In genomic region chr11:116129091-116129790, GRCm38 (mm10) we compare ENCODE assay signal across 10 mouse cellular contexts. TPM values are rescaled to one million over a fixed set of nuclear protein-coding genes. Genes with fewer than 3 reads are reported as not detected.
DNase-seq lines count a peak whose midpoint lies in the region; ATAC-seq lines count a peak whose summit lies in the region.
"Had no signal": no experiment of that assay in that cellular context is flagged by ENCODE, and none has a peak within 500 bp of the region (broad histone marks: within the 10 kb centered on the region; RNA-seq: fewer than 3 reads in every experiment).

No protein-coding gene starts in this region.

- H3K36me3 ChIP-seq in neural tube, embryonic 12.5 days = peaks cover 33% of the 10 kb centered on the region
- H3K36me3 ChIP-seq in liver, embryonic 11.5 days (ENCODE audit: control insufficient read depth, insufficient read depth, low read length) = peaks cover 20% of the 10 kb centered on the region
- H3K36me3 ChIP-seq in stomach, embryonic 16.5 days (ENCODE audit: control insufficient read depth, insufficient read depth, low read length) = peaks cover 15% of the 10 kb centered on the region

- H3K4me2 ChIP-seq in neural tube, embryonic 12.5 days (replicated peaks) = peak overlapping the region; percentile 76
- H3K4me2 ChIP-seq in liver, embryonic 11.5 days = peak overlapping the region; percentile 88
- H3K4me2 ChIP-seq in stomach, embryonic 16.5 days (ENCODE audit: low read depth, low read length) = peak overlapping the region; percentile 58

- 0 out of 2 replicates have a peak, but pooled peaks cover 3% of the 10 kb centered on the region for H3K9me3 ChIP-seq in neural tube, embryonic 12.5 days
- no peaks in the 10 kb centered on the region for H3K9me3 ChIP-seq in liver, embryonic 11.5 days (ENCODE audit: control insufficient read depth, low read length)
- H3K9me3 ChIP-seq in stomach, embryonic 16.5 days (replicated peaks; ENCODE audit: control insufficient read depth, low read length) = no peaks in the 10 kb centered on the region

- 0 out of 2 replicates have a peak overlapping the region, but pooled peaks have one; percentile 17 for H3K9ac ChIP-seq in neural tube, embryonic 12.5 days
- H3K9ac ChIP-seq in liver, embryonic 11.5 days (ENCODE audit: low read depth, low read length) = no peak overlapping the region
- peak overlapping the region; percentile 89 for H3K9ac ChIP-seq in stomach, embryonic 16.5 days (ENCODE audit: low read length)

- peak; percentile 93 for DNase-seq in heart, adult 11 months
- DNase-seq in heart, adult 9 months (ENCODE audit: low spot score in 2 of 2) = no peak
- DNase-seq in neural tube, embryonic 10.5 days (ENCODE audit: extremely low spot score, low spot score) = no peak
- DNase-seq in liver, embryonic 11.5 days (ENCODE audit: low spot score) = no peak
- DNase-seq in cerebellum, postnatal 14 days = no peak
- no peak for DNase-seq in testis, postnatal 10 days (ENCODE audit: low spot score)
- DNase-seq: gastrocnemius, postnatal 10 days had no signal

- H3K4me3 ChIP-seq in neural tube, embryonic 12.5 days = no peak overlapping the region
- no peak overlapping the region; the same call in 1 of the 2 replicates for H3K4me3 ChIP-seq in liver, embryonic 11.5 days (ENCODE audit: low read depth, low read length)
- peak overlapping the region; percentile 70 for H3K4me3 ChIP-seq in stomach, embryonic 16.5 days (replicated peaks; ENCODE audit: low read length)

- no peak for ATAC-seq in neural tube, embryonic 12.5 days (ENCODE audit: low FRiP score, low read depth)
- ATAC-seq in liver, embryonic 11.5 days (replicated peaks; ENCODE audit: low FRiP score) = no peak
- ATAC-seq in stomach, embryonic 16.5 days (ENCODE audit: insufficient read depth, low FRiP score) = no peak

- no peak overlapping the region for H3K27ac ChIP-seq in neural tube, embryonic 12.5 days
- no peak overlapping the region for H3K27ac ChIP-seq in liver, embryonic 11.5 days (ENCODE audit: low read depth, low read length)
- no peak overlapping the region for H3K27ac ChIP-seq in stomach, embryonic 16.5 days (ENCODE audit: low read length)

- peaks cover 33% of the 10 kb centered on the region for H3K4me1 ChIP-seq in neural tube, embryonic 12.5 days
- peaks cover 21% of the 10 kb centered on the region for H3K4me1 ChIP-seq in liver, embryonic 11.5 days (replicated peaks; ENCODE audit: control insufficient read depth, insufficient read depth, low read length)
- peaks cover 40% of the 10 kb centered on the region for H3K4me1 ChIP-seq in stomach, embryonic 16.5 days (ENCODE audit: control insufficient read depth, insufficient read depth, low read length)

- H3K27me3 ChIP-seq in neural tube, embryonic 12.5 days (replicated peaks) = no peaks in the 10 kb centered on the region
- H3K27me3 ChIP-seq in liver, embryonic 11.5 days (replicated peaks; ENCODE audit: control insufficient read depth, insufficient read depth, low read length) = no peaks in the 10 kb centered on the region
- H3K27me3 ChIP-seq in stomach, embryonic 16.5 days (ENCODE audit: control insufficient read depth, insufficient read depth, low read length) = no peaks in the 10 kb centered on the region

- 80% methylated on average over 9 of the region's 9 CpGs for WGBS in neural tube, embryonic 12.5 days
- WGBS in liver, embryonic 11.5 days = 78% methylated on average over 9 of the region's 9 CpGs
- WGBS in stomach, embryonic 16.5 days = 84% methylated on average over 9 of the region's 9 CpGs

RNA-seq across cellular contexts. Expression of gene Trim65, which starts 1.7 kb away (rescaled TPM):
- polyA plus RNA-seq in neural tube, embryonic 12.5 days (2016; fragmentation: Nextera tagmentation; extraction: Ambion mirVana) = 2.0 and 2.1 TPM in 2 replicates
- polyA plus RNA-seq in liver, embryonic 11.5 days (2014; fragmentation: Nextera tagmentation; extraction: Ambion mirVana) = 3.1 and 3.5 TPM in 2 replicates
- polyA plus RNA-seq in stomach, embryonic 16.5 days (2015; fragmentation: Nextera tagmentation; extraction: Ambion mirVana) = 6.2 and 8.0 TPM in 2 replicates

RNA-seq across cellular contexts. Expression of gene Trim47, which starts 2.2 kb away (rescaled TPM):
- polyA plus RNA-seq in neural tube, embryonic 12.5 days (2016; fragmentation: Nextera tagmentation; extraction: Ambion mirVana) = 3.7 and 5.0 TPM in 2 replicates
- 6.3 and 6.6 TPM in 2 replicates for polyA plus RNA-seq in liver, embryonic 11.5 days (2014; fragmentation: Nextera tagmentation; extraction: Ambion mirVana)
- 22.7 and 23.1 TPM in 2 replicates for polyA plus RNA-seq in stomach, embryonic 16.5 days (2015; fragmentation: Nextera tagmentation; extraction: Ambion mirVana)
- polyA plus RNA-seq: CD4-positive, CD25-positive, alpha-beta regulatory T cell, adult 4 months had no signal

RNA-seq across cellular contexts. Expression of gene Mrpl38, which starts 9.4 kb away (rescaled TPM):
- polyA plus RNA-seq in neural tube, embryonic 12.5 days (2016; fragmentation: Nextera tagmentation; extraction: Ambion mirVana) = 83.7 and 85.5 TPM in 2 replicates
- polyA plus RNA-seq in liver, embryonic 11.5 days (2014; fragmentation: Nextera tagmentation; extraction: Ambion mirVana) = 121 and 126 TPM in 2 replicates
- polyA plus RNA-seq in stomach, embryonic 16.5 days (2015; fragmentation: Nextera tagmentation; extraction: Ambion mirVana) = 83.5 and 87.0 TPM in 2 replicates

RNA-seq across cellular contexts. Expression of gene Fbf1, which starts 38.7 kb away (rescaled TPM):
- polyA plus RNA-seq in neural tube, embryonic 12.5 days (2016; fragmentation: Nextera tagmentation; extraction: Ambion mirVana) = 63.2 and 67.0 TPM in 2 replicates
- 20.1 and 23.3 TPM in 2 replicates for polyA plus RNA-seq in liver, embryonic 11.5 days (2014; fragmentation: Nextera tagmentation; extraction: Ambion mirVana)
- polyA plus RNA-seq in stomach, embryonic 16.5 days (2015; fragmentation: Nextera tagmentation; extraction: Ambion mirVana) = 28.0 and 31.4 TPM in 2 replicates

RNA-seq across cellular contexts. Expression of gene Wbp2, which starts 42.4 kb away (rescaled TPM):
- 97.0 and 110 TPM in 2 replicates for polyA plus RNA-seq in neural tube, embryonic 12.5 days (2016; fragmentation: Nextera tagmentation; extraction: Ambion mirVana)
- 98.8 and 105 TPM in 2 replicates for polyA plus RNA-seq in liver, embryonic 11.5 days (2014; fragmentation: Nextera tagmentation; extraction: Ambion mirVana)
- polyA plus RNA-seq in stomach, embryonic 16.5 days (2015; fragmentation: Nextera tagmentation; extraction: Ambion mirVana) = 81.8 and 98.6 TPM in 2 replicates
